Mouse (Mus musculus) C3H10T1/2 (cell line): ENCODE results near the gene Cpt1b. TPM values are rescaled to one million over a fixed set of nuclear protein-coding genes. Genes with fewer than 3 reads are reported as not detected.

Experiments
- polyA plus RNA-seq, 2 experiments: library from polyadenylated mRNA; unstranded; fragments of >200 nt; fragmentation: generic; extraction: Trizol; gene quantifications; one replicate each; pipeline ENCODE4 v1.2.1; 2012; ENCODE audit warnings: missing spikeins in 2 of 2

Cpt1b gene
- polyA plus RNA-seq: 1 to 10 TPM in 1 of 2 experiments, under 1 TPM in 1; 0.13 to 1.8 TPM

DNA sequence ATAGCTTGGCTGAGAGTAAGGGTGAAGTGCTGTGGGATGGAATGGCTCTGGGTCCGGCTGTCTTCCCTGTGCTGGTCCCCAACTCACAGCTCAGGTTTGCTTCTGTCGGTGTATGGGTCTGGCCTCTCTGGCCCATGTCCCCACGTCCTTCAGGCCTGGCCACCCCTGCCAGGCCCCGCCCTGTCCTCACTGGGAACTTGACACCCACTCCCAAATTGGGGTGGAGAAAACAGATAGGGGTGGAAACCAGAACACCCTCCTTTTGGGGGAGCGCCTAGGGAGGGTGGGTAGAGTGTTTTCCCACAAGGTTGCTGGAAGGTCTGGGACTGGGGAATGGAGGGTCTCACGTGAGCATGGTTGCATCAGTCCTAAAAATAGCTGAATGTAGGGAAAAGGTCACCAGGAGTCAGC is at the start of gene Cpt1b:
Cpt1b (minus strand) TSS at position 153 of the 411 bp plus-strand sequence.

DNA sequence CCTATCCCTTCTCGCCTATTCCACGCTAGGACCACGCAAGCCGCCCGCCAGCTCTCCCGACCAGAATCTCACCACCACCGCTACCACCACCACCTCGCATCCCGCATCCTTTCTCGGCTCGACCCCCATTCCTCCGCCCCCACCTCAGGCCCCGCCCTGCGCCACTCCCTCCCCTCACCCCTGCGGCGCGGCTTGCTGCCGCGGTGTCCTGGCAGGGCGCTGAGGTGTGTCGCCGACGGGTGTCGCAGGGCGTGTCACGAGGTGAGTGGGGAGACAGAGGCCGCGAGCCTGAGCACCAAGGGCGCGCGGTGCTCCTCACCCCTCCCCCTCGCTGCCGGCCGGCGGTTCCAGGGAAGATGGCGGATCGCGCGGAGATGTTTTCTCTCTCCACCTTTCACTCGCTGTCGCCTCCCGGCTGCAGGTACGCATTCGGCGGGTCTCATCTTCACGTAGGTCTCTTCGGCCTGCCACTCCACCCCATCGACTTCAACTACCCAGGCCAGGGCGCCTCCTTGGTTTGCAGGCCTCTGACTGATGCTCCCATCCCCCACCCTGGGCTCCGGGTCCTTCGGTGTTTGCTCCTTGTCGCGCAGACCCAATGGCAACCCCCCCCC is 28.3 kb upstream of the Cpt1b start, which contains the start of gene Mapk8ip2:
Mapk8ip2 (plus strand) TSS at position 49 of the 614 bp plus-strand sequence.

DNA sequence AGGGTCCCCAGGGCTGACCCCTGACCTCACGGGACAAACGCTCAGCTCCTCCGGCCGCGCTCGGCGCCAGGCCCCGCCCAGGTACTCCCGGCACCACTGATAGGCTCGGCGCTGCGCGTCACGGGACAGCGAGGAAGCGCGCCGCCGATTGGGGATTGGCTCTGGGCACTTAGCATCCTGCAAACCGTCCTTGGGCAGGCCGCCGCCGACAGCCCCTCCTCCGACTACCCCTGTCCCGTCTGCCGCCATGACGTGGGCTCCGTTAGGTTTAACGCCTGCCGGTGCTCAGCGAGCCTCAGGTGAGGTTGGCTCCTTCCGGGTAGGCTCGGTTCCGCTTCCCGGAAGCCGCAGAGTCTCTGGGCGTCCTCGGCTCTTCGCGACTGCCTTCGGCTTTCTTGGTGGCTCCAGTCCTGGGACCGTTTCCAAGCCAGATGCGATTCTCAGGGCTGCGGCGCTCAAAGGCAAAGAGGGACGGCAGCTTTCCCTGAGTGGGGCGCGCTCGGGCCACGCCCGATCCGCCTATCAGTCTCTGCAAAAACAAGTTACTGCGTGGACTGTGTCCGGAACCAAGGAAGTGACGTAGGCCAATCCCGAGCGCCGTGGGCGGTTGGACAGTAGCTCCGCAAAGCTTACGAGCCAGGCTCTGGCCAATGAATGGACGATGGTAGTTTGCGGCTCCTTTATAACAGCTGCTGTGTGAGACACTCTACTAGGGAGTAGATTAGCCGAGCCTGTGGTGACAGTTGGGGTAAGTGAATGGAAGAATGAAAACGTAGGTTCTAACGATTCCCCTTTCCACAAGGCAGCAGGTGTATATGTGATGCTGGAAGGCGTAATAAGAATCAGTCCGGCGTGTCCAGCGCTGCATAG is 3.9 kb upstream of the Cpt1b start, which contains the start of the genes C730034F03Rik, Gm44502 and Chkb:
C730034F03Rik (plus strand) TSS at position 238 of the 870 bp plus-strand sequence.
Gm44502 (minus strand) TSS at position 345 of the 870 bp plus-strand sequence.
Chkb (minus strand) TSS at position 557 of the 870 bp plus-strand sequence.

GRCm38 (mm10) chr15:89410118-89410517 is 15.5 kb downstream of the Cpt1b start, which contains the start of gene Syce3:
Gene Syce3 (minus strand): TSS chr15:89410503.

DNA sequence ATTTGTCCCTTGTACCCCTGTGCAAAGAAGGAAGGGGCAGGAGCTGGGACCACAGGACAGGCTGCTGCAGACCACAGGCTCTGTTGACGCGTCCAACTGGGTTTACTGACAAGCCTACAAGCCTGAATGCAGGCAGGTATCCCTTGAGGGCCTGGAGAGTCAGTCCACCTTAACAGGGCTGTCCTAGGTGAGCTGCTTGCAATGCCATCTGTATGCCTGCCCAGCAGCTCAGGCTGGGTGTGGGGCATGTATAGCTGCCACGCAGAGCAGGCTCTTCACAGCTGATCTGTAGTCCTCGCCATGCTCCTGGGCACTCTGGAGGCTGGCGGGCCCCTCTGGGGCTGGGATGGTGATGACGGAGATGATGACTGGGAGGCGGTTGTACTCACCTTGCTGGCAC is 41.0 kb downstream of the Cpt1b start, which contains the start of gene Klhdc7b:
Klhdc7b (plus strand) TSS at position 301 of the 400 bp plus-strand sequence.

DNA sequence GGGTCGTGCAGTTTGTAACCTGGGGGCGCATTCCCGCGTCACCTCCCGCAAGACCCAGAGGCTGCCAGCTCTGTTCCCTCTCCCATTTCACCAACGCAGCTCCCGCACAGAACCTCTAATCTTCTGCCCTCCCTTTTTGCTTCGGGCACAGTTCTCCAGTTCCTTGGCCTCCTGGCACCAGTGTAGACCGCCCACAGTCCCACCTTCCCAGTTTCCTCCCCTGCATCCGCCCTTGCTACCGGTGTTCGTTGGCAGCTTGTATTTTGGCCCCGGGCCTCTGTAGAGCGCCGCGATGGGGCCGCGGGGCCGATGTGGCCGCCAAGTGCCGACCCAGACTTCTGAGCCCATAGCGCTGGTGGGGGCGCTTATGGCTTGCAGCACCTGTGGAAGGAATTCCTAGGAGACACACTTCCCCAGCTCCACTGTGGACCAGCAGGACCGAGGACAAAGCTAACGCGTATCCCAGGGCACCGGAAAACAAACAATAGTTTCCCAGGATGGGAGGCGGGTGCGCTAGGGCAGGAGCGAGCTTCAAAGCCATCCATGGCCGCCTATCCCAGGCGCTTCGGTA is 46.7 kb downstream of the Cpt1b start, which contains the start of gene Odf3b:
Odf3b (minus strand) TSS at position 452 of the 571 bp plus-strand sequence.

GRCm38 (mm10) chr15:89376957-89377356 is 48.7 kb downstream of the Cpt1b start, which contains the start of gene Tymp:
Gene Tymp (minus strand): TSS chr15:89377039.

DNA sequence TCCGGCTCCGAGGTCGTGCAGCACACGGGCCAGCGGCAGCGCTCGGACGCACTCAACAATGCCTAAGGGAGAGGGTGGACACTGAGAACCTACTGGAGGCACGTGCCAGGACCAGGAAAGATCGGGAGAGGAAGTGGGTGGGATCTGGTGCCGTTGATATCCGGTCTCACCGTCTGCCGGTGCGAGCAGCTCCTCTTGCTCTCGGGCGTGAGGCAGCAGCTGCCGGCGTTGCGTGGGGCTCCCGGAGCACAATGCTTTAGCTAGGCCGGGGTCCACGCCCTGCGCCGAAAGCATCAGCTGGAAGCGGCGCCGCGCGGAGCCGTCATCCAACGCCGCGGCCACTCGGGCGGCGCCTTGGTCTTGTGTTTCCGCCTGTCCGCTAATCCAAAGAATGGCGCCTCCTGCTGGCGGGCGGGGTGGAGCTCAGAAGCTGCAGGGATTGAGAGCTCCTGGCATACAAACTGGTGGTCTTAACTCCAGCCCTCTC is 51.9 kb downstream of the Cpt1b start, which contains the start of gene Sco2:
Sco2 (minus strand) TSS at position 85 of the 487 bp plus-strand sequence.

Other genes with a start within 250 kb of the Cpt1b start
- 100 to 1,000 TPM; 252 to 448 TPM for gene Plxnb2, start 245.1 kb downstream of the Cpt1b start, polyA plus RNA-seq
- 1 to 10 TPM; 1.6 to 6.5 TPM for gene Dennd6b, start 229.4 kb downstream of the Cpt1b start, polyA plus RNA-seq
- 10 to 100 TPM in 1 of 2 experiments, 1 to 10 TPM in 1; 7.8 to 52.7 TPM for gene Ppp6r2, start 214.3 kb downstream of the Cpt1b start, polyA plus RNA-seq
- gene Sbf1, start 110.6 kb downstream of the Cpt1b start, polyA plus RNA-seq: 100 to 1,000 TPM; 132 to 134 TPM
- gene Adm2, start 103.1 kb downstream of the Cpt1b start, polyA plus RNA-seq: under 1 TPM; 0.02 to 0.04 TPM
- not detected for gene Miox, start 91.5 kb downstream of the Cpt1b start, polyA plus RNA-seq
- 100 to 1,000 TPM in 1 of 2 experiments, 10 to 100 TPM in 1; 80.9 to 141 TPM for gene Lmf2, start 70.2 kb downstream of the Cpt1b start, polyA plus RNA-seq
- 100 to 1,000 TPM; 197 to 330 TPM for gene Ncaph2, start 70.1 kb downstream of the Cpt1b start, polyA plus RNA-seq
- gene Sco2, start 52.0 kb downstream of the Cpt1b start, polyA plus RNA-seq: 10 to 100 TPM; 19.3 to 37.8 TPM
- gene Tymp, start 48.8 kb downstream of the Cpt1b start, polyA plus RNA-seq: 1 to 10 TPM; 3.0 to 3.1 TPM
- gene Odf3b, start 46.6 kb downstream of the Cpt1b start, polyA plus RNA-seq: under 1 TPM in 1 of 2 experiments, not detected in 1; 0.17 TPM
- not detected for gene Klhdc7b, start 40.9 kb downstream of the Cpt1b start, polyA plus RNA-seq
- not detected for gene Syce3, start 15.4 kb downstream of the Cpt1b start, polyA plus RNA-seq
- 1 to 10 TPM in 1 of 2 experiments, under 1 TPM in 1; 0.19 to 1.8 TPM for gene C730034F03Rik, start 3.7 kb upstream of the Cpt1b start, polyA plus RNA-seq
- under 1 TPM in 1 of 2 experiments, not detected in 1; 0.20 TPM for gene Gm44502, start 3.8 kb upstream of the Cpt1b start, polyA plus RNA-seq
- 10 to 100 TPM; 28.5 to 71.8 TPM for gene Chkb, start 4.0 kb upstream of the Cpt1b start, polyA plus RNA-seq
- under 1 TPM in 1 of 2 experiments, not detected in 1; 0.06 TPM for gene Mapk8ip2, start 28.1 kb upstream of the Cpt1b start, polyA plus RNA-seq
- gene Arsa, start 51.6 kb upstream of the Cpt1b start, polyA plus RNA-seq: 10 to 100 TPM; 15.9 to 95.8 TPM
- gene Shank3, start 73.8 kb upstream of the Cpt1b start, polyA plus RNA-seq: under 1 TPM in 1 of 2 experiments, not detected in 1; 0.07 TPM
- gene Acr, start 142.5 kb upstream of the Cpt1b start, polyA plus RNA-seq: not detected
- gene Rabl2, start 166.1 kb upstream of the Cpt1b start, polyA plus RNA-seq: 10 to 100 TPM; 10.2 to 34.3 TPM